Mouse (Mus musculus) liver, embryonic 11.5 days (tissue): ENCODE measurements around the gene Gm49450. TPM values are rescaled to one million over a fixed set of nuclear protein-coding genes. Genes with fewer than 3 reads are reported as not detected.

ENCODE experiments used
- ATAC-seq: fragments of 200-750 bp; cut with Nextera tagmentation; replicated peaks from 2 replicates; pipeline ENCODE4 v1.8.0; 2017; ENCODE audit warnings: moderate number of reproducible peaks, mild to moderate bottlenecking, moderate TSS enrichment, moderate library complexity; ENCODE audit not compliant: low FRiP score
- DNase-seq: peaks from one replicate; pipeline ENCODE4 v3.0.0-alpha.2; 2017; ENCODE audit warnings: low spot score
- H3K27ac ChIP-seq: fragments of 300-500 bp; sonication (generic); 2 replicates; pipeline ENCODE4 v1.5.1; 2014; ENCODE audit warnings: mild to moderate bottlenecking, low read depth, low read length, control low read depth
- H3K27me3 ChIP-seq: fragments of 300-500 bp; sonication (generic); replicated peaks from 2 replicates; pipeline ENCODE4 v1.6.1; 2014; ENCODE audit warnings: low read length, mixed read lengths; ENCODE audit not compliant: control insufficient read depth, insufficient read depth
- H3K36me3 ChIP-seq: fragments of 300-500 bp; sonication (generic); 2 replicates; pipeline ENCODE4 v1.6.1; 2014; ENCODE audit warnings: mild to moderate bottlenecking, low read length, moderate library complexity, mixed read lengths; ENCODE audit not compliant: control insufficient read depth, insufficient read depth
- H3K4me1 ChIP-seq: fragments of 300-500 bp; sonication (generic); replicated peaks from 2 replicates; pipeline ENCODE4 v1.6.1; 2014; ENCODE audit warnings: low read length, mixed read lengths; ENCODE audit not compliant: control insufficient read depth, insufficient read depth
- H3K4me2 ChIP-seq: fragments of 300-500 bp; sonication (generic); 2 replicates; pipeline ENCODE4 v1.6.1; 2014; ENCODE audit warnings: mild to moderate bottlenecking, control low read depth, moderate library complexity
- H3K4me3 ChIP-seq: fragments of 300-500 bp; sonication (generic); 2 replicates; pipeline ENCODE4 v1.5.1; 2014; ENCODE audit warnings: low read depth, low read length, control low read depth
- H3K9ac ChIP-seq: fragments of 300-500 bp; sonication (generic); 2 replicates; pipeline ENCODE4 v1.6.1; 2014; ENCODE audit warnings: low read depth, low read length, control low read depth
- H3K9me3 ChIP-seq: fragments of 300-500 bp; sonication (generic); 2 replicates; pipeline ENCODE4 v1.6.1; 2016; ENCODE audit warnings: low read length, inconsistent platforms, mixed read lengths; ENCODE audit not compliant: control insufficient read depth
- WGBS: fragments of 180-500 bp; shearing (Covaris S2); extraction: QIAGEN DNeasy Blood & Tissue Kit; methylation state at CpG from one replicate; pipeline ENCODE4 v1.1.7; 2014; 5-methylcytosine and 5-hydroxymethylcytosine counted together
- polyA plus RNA-seq: library from polyadenylated mRNA; unstranded; fragments of >200 nt; fragmentation: Nextera tagmentation; extraction: Ambion mirVana; gene quantifications from 2 replicates; pipeline ENCODE4 v1.2.1, GENCODE M21; 2014

Gene Gm49450
- polyA plus RNA-seq, 1 experiment from 2014 or later: not detected

- DNase-seq: peak; percentile 79
- no peak overlapping the region; the same call in 1 of the 2 replicates for H3K4me3 ChIP-seq
- no peaks in the 10 kb centered on the region for H3K9me3 ChIP-seq
- ATAC-seq: peak; percentile 18; the same call in 1 of the 2 replicates
- peak overlapping the region; percentile 96 for H3K27ac ChIP-seq
- no peaks in the 10 kb centered on the region for H3K27me3 ChIP-seq
- H3K36me3 ChIP-seq: no peaks in the 10 kb centered on the region
- peak overlapping the region; percentile 91 for H3K4me2 ChIP-seq
- WGBS: 2% methylated on average over 11 of the region's 11 CpGs
- no peak overlapping the region for H3K9ac ChIP-seq
- H3K4me1 ChIP-seq: peaks cover 31% of the 10 kb centered on the region
Measured at GRCm38 (mm10) chr15:98993865-98994264, 40.5 kb upstream of the Gm49450 start.

DNA sequence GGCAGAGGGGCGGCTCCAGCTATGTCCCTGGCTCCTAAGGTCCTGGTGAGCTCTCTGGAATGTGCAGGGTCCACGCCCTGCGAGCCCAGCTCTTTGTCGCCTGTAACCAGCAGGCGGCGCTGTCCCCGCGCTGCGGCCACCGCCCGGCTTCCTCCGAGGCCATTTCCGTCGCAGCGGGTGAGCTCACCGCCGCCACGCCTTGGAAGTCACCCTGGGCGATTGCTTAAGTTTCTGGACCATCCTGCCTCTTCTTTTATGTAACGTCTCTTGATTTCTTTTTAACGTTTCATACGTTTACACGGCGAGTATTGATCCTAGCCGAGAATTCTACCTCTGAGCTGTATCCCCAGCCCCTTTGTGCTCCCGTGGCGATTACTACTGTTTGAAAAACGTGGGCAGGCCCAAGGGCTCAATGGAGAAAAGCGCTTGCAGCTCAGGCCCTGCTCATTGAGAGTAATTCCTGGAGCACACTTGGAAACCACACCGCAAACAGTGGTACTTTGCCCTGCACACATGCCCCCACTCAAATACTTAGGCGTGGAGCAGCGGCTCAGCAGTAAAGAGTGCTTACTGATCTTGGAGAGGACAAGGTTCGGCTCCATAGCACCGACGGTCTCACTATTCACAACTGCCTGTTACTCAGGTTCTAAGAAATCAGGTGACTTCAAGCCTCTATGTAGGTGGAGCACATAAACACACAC, 39.9 kb upstream of the Gm49450 start:
- H3K27ac ChIP-seq: peak overlapping the region; percentile 96
- DNase-seq: peak; percentile 94
- peak overlapping the region; percentile 51 for H3K4me3 ChIP-seq
- peak overlapping the region; percentile 86 for H3K9ac ChIP-seq
- no peaks in the 10 kb centered on the region for H3K36me3 ChIP-seq
- no peaks in the 10 kb centered on the region for H3K9me3 ChIP-seq
- no peaks in the 10 kb centered on the region for H3K27me3 ChIP-seq
- peaks cover 25% of the 10 kb centered on the region for H3K4me1 ChIP-seq
- H3K4me2 ChIP-seq: peak overlapping the region; percentile 91
- 6% methylated on average over 35 of the region's 35 CpGs for WGBS
- ATAC-seq: peak; percentile 91

- no peaks in the 10 kb centered on the region for H3K36me3 ChIP-seq
- DNase-seq (no peak), ATAC-seq (peak; percentile 50; the same call in 1 of the 2 replicates)
- peak overlapping the region; percentile 91 for H3K4me2 ChIP-seq
- H3K9me3 ChIP-seq: no peaks in the 10 kb centered on the region
- peak overlapping the region; percentile 96; the same call in 1 of the 2 replicates for H3K27ac ChIP-seq
- peak overlapping the region; percentile 86 for H3K9ac ChIP-seq
- no peaks in the 10 kb centered on the region for H3K27me3 ChIP-seq
- 29% methylated on average over 17 of the region's 17 CpGs for WGBS
- peaks cover 18% of the 10 kb centered on the region for H3K4me1 ChIP-seq
- peak overlapping the region; percentile 51 for H3K4me3 ChIP-seq
Measured at GRCm38 (mm10) chr15:98992086-98992912, 38.9 kb upstream of the Gm49450 start.

GRCm38 (mm10) chr15:98991540-98992050, 38.2 kb upstream of the Gm49450 start:
- 52% methylated on average over 9 of the region's 9 CpGs for WGBS
- no peak for ATAC-seq
- H3K9ac ChIP-seq: no peak overlapping the region; the same call in 1 of the 2 replicates

DNA sequence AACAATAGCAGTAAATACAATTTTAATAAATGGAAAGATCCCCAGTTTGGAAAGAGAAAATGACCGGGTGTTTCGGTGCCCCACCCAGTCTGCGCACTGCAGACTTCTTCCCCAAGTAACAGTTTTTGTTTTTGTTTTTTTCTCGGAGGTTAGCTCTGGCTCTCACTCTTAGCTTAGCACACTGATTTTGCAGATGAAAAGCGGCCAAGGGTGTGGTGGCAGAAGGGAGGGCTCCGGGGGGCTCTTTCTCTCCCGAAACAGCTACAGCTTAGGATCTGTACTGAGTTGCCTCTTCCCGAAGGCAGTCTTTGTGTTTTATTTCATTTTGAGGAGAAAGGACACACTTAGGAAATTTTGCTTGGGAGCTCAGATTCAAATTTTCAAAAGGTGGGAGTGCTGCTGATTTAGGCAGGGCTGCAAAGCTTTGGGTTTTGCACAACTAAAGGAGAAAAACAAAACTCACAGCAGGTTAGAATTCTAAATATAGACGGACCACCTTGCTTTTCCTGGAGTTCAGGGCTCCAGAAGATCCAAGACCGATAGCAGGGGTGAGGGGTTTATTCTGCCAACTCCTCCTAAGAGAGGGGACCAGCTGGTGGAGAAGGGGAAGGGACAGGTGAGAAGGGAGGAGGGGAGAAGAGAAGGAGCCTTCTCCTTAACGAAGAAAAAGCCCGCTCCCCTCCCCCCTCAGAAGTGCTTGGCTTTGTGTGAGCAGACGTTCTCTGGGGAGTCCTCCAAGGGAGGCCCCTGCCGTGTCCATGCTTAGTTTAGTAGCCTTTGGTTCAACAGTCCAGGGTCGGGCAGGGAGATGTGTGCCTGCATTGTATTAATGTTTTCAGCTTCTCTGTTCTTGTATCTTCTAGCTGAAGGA, 37.6 kb upstream of the Gm49450 start:
- no peaks in the 10 kb centered on the region for H3K36me3 ChIP-seq
- H3K4me3 ChIP-seq: no peak overlapping the region
- peaks cover 18% of the 10 kb centered on the region for H3K4me1 ChIP-seq
- no peak overlapping the region for H3K27ac ChIP-seq
- no peak for ATAC-seq
- H3K27me3 ChIP-seq: no peaks in the 10 kb centered on the region
- no peak for DNase-seq
- 48% methylated on average over 15 of the region's 15 CpGs for WGBS
- no peak overlapping the region for H3K4me2 ChIP-seq
- H3K9me3 ChIP-seq: no peaks in the 10 kb centered on the region
- peak overlapping the region; percentile 15; the same call in 1 of the 2 replicates for H3K9ac ChIP-seq

More at GRCm38 (mm10) chr15:98991540-98992050, 38.2 kb upstream of the Gm49450 start:
- DNase-seq: no peak
- Histone ChIP-seq H3K27me3 (no peaks in the 10 kb centered on the region), H3K4me1 (peaks cover 18% of the 10 kb centered on the region), H3K4me3 (no peak overlapping the region), H3K36me3 (no peaks in the 10 kb centered on the region), H3K4me2 (no peak overlapping the region), H3K27ac (no peak overlapping the region), H3K9me3 (no peaks in the 10 kb centered on the region)

DNA sequence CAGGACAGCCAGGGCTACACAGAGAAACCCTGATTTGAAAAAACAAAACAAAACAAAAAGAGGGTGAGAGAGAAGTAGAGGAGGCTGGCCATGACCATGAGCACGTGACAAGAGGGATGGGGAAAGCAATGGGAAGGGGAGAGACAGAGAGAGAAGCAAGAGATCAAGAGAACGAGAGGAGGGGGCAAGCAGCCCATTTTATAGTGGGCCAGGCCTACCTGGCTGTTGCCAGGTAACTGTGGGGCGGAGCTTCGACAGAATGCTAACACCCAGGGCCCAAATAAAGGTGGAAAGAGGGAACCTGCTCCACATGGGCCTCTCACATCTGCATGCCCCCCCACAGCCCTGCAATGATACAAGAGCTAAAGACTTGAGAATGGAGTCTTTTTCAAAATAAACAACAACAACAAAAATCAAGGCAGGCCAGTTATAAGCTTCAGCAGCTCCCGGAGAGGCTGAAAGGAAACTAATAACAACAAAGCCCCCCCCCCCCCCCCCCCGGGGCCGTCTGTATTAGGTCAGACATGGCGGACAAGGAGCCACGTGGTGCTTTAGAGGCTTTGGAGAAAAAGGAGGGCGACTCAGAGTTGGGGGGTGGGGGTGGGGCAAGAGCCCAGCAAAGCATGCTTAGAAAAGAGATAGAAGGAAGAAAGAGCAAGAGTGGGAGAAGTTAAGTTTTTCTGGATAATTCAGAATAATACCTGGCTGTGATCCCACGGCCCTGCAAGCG, 36.5 kb upstream of the Gm49450 start:
- H3K4me2 ChIP-seq: no peak overlapping the region

DNA sequence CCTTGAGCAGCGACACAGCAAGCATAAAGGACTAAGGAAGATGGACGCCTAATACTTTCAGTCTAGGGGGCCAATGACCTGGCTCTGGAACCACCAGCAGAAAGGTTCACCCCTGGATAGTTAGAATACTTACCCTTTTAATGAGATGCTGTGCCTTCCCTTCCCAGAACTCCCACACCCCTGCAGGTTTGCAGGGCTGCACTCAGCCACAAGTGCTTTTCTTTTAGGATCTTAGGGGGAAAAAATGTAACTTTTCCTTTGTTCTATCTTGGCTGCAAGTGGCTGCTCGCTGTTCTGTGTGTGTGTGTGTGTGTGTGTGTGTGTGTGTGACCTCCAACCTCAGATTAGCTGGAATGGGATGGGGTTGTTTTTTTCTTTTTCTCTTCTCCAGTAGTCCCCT, 35.4 kb upstream of the Gm49450 start:
- Histone ChIP-seq H3K36me3 (no peaks in the 10 kb centered on the region), H3K4me3 (no peak overlapping the region), H3K27me3 (no peaks in the 10 kb centered on the region), H3K4me1 (peaks cover 25% of the 10 kb centered on the region), H3K4me2 (no peak overlapping the region), H3K9me3 (no peaks in the 10 kb centered on the region), H3K9ac (no peak overlapping the region), H3K27ac (no peak overlapping the region)
- ATAC-seq: no peak
- 74% methylated on average over 3 of the region's 3 CpGs for WGBS
- no peak for DNase-seq

More for the DNA sequence above, 36.5 kb upstream of the Gm49450 start:
- H3K9me3 ChIP-seq: no peaks in the 10 kb centered on the region
- no peaks in the 10 kb centered on the region for H3K27me3 ChIP-seq
- H3K27ac ChIP-seq: no peak overlapping the region
- ATAC-seq (no peak), DNase-seq (no peak)
- H3K4me3 ChIP-seq: no peak overlapping the region
- peaks cover 19% of the 10 kb centered on the region for H3K4me1 ChIP-seq
- WGBS: 52% methylated on average over 12 of the region's 12 CpGs
- no peaks in the 10 kb centered on the region for H3K36me3 ChIP-seq
- no peak overlapping the region for H3K9ac ChIP-seq
